Mouse (Mus musculus) urinary bladder, postnatal 36 days (tissue): Measurements from ENCODE around the gene Ttf1.
A peak's percentile ranks its signal among the peaks of the same experiment; 100 is the strongest.
"Not testable (repeated sequence)": the region's sequence is repeated elsewhere in the genome, so short reads cannot be mapped to it uniquely, and the experiment has no call there.

ENCODE experiments used
- DNase-seq, 2 experiments: peaks; one replicate each; pipeline ENCODE4 v3.0.0; 2022; ENCODE audit warnings: low spot score in 2 of 2, mixed read lengths in 1 of 2

Gene Ttf1

DNA sequence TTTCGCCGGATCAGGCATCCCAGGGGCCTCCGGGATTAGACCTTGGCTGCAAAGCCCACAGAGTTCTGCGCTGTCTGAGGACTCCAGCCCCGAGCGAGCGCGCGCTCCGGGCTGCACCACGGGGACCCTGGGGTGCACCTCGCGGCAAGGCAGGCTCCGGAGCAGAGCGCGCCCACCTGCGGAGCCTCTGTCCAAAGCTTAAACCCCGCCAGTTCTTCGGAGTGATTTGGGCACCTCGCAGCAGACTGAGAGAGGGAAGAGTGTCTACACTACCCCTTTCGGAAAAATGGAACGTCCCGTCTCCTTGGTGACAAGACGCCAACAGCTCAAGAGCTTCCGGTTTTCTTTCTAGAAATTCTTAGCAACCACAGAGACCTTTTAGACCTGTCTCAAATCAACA is 5.1 kb upstream of the Ttf1 start, which contains the start of gene Cfap77:
Cfap77 (minus strand) TSS at position 76 of the 400 bp plus-strand sequence.
- peak; percentile 52 to 56 for DNase-seq

DNA sequence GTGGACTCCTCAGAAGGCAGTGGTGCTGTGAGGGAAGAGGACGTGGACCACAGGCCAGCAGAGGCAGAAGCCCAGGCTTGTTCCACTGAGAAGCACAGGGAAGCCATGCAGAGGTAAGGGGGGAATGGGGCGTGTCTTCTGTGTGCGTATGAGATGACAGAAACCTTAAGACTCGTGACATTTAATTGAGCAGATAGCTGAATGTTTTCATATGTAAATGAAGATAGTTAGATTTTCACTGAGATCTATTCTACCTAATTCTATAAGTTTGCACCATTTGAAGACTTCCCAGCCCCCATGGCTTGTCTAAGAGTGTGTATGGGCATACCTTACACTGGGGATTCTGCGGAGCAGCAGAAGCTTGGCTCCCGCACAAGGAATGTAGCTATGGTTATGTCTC is 5.7 kb downstream of the Ttf1 start:
- DNase-seq, result no peak

DNA sequence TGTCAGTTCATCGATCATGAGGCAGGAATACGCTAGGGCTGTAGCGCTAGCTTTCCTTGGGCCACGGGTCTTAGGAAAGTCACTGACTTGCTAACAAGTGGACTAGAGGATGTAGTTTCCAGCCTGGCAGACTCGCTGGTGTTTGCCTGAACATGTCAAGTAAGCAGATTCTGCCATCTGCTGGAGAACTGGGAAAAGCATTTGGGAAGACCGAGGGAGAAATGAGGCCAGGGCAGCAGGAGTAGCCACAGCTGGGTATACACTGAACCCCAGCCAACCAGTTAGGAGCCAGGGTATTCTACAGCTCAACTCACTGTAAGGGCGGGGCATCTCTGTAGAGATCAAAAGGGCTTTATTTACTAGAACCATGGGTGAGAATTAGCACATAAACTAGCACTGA is 6.3 kb downstream of the Ttf1 start:
- DNase-seq, result no peak

DNA sequence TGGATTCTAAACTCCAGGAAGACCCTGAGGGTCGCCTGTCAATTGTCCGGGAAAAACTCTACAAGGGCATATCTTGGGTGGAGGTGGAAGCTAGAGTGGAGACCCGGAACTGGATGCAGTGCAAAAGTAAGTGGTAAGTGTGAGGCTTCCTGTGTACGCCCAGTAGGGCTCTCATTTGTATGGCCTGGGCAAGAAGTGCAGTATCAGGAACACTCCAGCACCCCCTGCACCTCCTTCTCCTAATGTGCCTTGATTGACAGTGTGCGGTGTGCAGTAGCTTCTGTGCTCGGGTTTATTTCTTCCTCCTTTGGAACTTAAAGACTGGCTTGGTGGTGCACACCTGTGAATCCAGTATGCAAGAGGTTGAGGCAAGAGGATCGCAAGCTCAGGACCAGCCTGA is 14.6 kb downstream of the Ttf1 start:
- no peak for DNase-seq

DNA sequence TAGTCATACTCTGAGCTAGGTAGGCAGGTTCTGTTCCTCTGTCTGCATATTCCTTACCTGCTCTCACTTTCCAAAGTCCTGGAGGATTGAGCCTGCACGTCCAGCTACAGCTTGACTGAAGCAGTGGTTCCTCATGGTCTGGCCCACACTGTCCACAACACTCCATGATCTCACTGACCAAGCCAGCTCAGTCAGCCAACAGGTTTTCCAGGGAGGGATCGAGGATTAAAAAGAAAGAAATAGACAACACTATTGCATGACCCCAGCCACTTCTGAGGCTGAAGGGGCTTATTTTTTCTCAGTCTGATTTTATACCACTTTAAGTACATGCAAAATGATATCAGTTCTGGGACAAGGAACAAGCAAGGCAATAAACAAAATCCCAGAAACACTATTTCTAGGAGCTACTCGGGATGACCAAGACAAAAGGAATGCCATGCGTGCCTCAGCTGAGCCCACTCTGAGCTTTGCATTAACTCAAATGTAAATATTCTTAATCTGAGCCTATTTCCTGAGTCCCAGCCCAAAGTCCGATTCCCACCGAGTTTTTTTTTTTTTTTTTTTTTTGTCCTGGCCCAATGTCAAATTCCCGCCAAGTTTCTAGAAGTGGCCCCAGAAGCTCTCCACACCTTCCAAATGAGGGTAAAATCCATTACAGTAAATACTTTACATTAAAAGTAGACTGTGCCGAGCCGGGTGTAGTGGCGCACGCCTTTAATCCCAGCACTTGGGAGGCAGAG is 15.4 kb downstream of the Ttf1 start:
- DNase-seq, result no peak

DNA sequence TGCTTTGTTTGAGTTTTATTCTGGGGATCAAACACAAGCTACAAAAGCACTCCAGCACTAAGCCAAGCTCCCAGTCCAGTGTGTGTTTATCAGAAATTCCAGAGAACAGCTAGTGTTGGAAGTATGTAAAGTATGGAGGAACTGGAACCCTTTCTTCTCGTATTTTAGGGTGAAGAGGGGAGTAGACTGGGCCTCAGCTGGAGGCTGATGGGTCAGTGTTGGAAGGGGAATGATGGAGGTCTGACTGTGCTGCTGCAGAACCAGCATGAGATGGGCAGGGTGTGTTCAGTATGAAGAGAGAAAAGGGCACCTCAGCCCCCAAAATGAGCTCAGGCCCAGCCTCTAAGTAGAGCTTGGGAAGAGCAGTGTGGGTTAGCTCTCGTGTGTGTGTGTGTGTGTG is 16.2 kb downstream of the Ttf1 start:
- DNase-seq, result no peak

DNA sequence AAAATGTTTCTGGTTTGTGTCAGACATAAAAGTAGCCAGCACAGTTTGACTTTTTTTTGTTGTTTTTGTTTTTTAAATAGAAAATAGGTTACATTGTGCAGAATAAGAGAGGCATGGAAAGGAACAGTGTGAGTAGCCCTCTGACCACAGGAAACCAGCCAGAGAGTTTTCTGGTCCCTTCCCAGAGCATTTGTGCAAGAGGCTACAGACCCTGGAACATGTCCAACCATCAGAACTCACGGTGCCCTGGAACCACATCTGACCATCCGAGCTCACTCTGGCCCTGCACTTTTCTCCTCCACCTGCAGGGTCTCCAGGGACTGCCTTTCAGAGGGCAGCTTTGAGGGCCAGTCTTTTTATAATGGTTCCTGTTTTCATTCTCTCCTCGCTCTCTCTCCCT is 21.9 kb downstream of the Ttf1 start:
- DNase-seq, result no peak

DNA sequence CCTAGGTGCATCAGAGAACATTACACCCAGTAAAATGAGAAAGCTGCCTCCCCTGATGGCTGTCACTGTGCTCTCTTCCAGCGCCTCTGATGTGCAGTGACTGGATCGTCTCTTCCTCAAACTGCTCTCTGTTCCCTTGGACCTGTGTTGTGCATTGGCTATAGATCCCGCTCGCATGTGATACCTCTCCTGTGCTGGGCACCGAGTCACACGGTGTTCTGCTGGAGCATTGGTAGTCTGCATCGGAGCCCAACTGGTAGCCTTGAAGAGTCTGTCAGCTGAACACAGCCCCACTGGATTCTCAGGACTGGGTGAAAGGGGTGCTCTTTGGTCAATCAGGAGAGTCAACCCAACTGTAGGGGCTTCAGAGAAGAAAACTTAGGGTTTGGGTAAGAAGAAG is 26.0 kb downstream of the Ttf1 start:
- DNase-seq, result no peak

DNA sequence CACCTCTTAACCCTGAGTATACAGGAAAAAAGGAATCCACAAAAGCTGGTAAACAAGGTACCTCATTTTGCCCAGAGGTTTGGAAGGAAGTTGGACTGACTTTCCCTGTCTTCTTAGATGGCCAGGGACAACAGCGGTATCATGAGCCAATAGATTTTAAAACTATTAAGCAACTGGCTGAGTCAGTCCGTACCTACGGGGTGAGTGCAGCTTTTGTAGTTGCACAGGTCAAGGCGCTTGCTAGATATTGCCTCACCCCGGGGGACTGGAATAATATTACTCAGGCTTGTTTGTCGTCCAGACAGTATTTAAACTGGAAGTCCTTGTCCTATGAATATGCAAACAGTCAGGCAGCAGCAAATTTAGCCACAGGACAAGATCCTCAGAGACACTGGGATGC is 29.2 kb downstream of the Ttf1 start:
- DNase-seq, result not testable (repeated sequence)

DNA sequence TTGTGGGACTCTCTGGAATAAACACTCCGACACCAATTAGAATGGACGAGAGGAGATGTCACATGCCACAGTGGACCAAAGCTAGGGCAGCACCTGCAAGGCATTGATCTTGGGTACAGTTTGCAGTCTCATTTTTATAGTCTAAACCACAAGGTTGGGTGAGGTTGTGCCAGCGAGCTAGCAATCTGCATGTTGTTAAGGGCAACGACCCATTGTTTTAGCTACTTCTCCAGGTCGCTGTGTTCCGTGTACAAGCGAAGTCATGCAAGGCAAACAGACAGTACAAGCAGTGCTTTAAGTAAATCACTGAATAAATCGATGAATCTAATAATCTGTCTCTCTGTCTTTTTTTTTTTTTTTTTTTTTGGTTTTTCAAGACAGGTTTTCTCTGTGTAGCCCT is 35.6 kb downstream of the Ttf1 start:
- no peak for DNase-seq

DNA sequence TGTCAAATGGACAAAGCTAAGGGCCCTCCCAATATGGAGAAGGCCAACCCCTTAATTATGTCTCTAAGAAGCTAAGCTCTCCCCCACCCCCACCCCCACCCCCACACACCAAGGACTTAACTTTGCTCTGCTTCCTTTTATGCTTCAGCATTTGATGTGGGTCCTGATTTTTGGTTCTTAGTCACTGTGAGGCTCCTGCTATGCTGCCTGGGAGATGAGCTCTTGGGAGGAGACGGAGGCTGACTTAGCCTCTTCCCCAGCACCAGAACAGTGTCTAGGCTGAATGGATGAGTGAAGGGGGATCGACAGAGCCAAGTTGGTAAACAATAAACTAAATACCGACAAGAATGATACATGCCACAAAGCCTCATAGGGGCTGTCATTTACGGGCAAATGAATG is 36.7 kb downstream of the Ttf1 start:
- no peak for DNase-seq

DNA sequence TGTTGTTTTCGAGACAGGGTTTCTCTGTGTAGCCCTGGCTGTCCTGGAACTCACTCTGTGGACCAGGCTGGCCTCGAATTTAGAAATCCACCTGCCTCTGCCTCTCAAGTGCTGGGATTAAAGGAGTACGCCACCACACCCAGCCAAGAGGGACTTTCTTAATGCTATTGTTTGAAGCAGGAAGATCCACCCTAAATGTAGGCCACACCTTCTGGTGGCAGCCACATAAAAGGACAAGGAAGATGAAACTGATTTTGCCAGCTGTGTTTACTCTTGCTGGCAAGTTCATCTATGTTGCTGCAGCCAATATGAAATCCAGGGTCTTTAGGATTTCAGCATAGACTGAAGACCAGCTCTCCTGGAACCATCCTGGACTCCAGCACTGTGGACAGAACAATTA is 37.4 kb downstream of the Ttf1 start:
- no peak for DNase-seq

DNA sequence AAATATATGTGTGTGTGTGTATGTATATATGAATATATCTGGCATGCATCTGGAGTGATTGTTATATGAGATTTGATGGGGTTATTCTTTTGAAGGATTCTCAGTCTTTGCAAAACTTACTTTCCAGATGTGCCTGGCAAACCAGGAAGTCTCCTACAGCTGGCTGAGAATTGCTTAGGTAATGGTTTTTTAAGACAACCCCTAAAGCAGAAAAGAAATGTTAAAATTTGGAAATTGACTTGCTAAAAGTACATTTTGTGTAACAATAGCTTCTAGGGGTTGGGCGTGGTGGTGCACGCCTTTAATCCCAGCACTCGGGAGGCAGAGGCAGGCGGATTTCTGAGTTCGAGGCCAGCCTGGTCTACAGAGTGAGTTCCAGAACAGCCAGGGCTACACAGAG is 37.9 kb downstream of the Ttf1 start:
- not testable (repeated sequence) for DNase-seq

DNA sequence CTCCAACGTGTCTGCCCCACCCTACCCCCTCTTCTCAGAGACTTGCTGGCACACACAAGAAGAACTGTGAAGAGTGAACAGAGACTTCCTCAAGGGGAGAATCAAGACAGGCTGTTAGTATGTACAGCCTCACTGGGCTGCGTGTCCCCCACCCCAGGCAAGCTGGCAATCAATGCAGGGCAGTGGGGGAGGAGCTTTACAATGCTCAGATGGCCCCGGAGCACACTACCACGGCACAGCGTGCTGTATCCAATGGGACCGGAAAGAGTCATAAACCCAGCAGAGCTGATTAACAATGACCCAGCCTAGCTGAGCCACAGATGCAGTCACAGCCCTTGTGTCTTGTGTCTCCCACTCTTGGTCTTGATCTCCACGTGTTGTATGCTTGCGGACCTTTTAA is 38.7 kb downstream of the Ttf1 start:
- DNase-seq, result no peak

DNA sequence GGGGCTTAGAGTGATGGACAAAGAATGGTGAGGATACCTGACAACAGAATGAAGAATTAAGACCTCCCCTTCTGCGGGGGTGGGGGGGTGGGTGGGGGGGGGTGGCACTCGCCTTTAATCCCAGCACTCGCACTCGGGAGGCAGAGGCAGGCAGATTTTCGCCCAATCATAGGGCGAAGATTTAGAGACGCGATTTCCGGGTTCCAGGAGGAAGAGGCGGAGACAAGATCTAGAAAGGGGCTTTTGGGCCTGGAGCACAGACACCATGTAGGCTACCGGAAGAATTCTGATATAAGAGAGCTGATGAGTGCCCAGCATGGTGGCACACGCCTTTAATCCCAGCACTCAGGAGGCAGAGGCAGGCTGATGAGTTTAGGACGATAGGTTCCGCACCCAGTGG is 39.6 kb downstream of the Ttf1 start:
- no peak for DNase-seq

DNA sequence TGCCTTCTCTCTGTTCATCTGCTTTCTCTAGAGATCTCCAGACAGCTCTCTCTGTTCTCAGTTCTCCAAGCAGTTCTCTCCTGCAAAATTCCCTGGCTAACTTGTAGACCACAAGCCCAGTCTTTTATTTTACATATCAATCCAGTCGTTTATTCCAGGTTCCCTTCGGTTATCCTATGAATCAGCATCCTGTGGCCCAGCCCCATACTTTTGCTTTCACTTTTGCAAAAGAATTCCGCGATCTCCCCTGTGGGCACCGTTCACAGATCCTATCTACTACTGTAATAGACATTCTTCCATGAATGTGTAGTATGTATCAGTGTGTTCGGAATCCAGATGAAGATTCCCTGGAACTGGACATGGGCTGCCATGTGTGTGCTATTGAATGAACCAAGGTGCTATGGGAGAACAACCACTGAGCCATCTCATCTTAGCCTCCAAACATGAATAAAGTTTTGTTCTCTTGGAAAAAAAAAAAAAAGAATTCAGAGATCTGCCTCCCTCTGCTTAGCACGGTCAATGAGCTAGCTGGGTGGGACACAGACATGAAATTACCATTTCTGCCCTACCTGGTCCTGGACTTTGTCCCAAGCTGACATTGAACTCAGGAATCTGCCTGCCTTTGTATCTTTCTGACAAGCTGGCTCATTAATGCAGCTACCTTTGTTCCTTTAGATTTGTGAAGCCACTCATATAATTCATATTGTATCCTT is 40.9 kb downstream of the Ttf1 start:
- no peak for DNase-seq

DNA sequence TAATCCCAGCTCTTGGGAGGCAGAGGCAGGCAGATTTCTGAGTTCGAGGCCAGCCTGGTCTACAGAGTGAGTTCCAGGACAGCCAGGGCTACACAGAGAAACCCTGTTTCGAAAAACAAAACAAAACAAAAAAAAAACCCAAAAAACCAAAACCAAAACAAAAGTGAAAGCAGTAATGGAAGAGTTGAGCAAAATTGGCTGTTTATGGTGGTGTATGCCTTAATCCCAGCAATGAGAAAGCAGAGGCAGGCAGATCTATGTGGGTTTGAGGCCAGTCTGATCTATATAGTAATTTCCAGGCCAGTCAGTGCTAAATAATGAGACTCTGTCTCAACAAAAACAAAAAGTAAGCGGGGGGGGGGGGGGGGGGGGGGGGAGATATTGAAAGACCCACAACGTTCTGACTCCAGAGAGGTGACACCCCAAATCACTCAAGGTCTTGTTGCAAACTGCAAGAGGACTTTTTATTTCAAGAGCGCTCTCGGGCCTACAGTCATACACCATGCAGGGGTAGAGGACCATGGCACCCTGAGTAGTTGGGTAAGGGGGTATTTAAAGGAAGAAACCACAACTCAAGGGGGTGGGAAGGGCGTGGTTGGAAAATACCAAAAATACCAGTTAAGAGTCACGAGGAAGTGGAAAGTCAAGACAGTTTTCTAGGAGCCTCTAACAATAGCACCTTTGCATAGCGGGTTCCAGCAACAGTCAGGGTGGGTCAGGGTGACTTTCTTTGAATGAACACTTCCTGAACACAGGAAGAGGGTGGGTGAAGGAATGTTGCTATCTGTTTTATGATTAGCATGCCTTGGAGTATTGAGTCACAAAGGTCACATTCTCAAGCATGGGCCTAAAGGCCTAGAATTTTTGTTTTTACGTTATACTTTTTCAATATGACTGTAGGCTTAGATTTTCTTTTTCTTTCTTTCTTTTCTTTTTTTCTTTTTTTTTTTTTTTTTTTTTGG is 42.6 kb downstream of the Ttf1 start:
- DNase-seq, result not testable (repeated sequence)

DNA sequence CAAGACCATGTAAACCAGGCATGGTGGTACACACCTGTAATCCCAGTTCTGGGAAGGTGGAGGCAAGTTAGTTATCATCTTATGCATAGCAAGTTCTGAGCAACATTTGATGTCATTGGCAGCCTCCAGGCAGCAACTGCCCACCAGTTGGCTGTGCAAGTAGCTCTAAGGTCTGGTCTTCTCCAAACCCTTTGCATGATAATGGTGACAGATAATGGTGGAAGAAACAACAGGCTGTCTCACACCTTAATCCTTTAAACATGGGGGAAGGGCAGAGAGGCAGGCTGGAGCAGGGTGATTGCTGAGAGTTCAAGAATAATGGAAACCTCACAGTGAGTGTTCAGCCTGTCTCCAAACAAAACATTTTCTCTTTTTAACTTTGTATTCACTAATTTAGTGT is 60.9 kb downstream of the Ttf1 start:
- DNase-seq, result no peak

DNA sequence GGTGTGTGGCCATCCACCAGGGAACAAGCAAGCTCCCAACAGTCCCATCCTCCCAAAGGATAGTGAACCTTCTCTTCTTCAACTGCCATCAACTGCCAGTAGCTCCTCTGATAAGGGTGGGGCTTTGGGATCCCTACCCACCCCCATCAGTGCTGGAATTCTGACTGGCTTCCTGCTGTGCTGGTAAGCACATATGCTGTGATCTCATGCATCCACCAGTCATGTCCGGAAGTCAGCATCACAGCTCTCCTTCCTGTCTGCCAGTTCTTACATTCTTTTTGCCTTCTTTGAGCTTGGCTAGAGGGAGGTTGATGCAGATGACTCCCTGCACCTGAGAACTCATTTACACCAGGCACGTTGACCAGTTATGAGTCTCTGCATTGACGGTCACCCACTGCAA is 62.4 kb downstream of the Ttf1 start:
- DNase-seq, result no peak

DNA sequence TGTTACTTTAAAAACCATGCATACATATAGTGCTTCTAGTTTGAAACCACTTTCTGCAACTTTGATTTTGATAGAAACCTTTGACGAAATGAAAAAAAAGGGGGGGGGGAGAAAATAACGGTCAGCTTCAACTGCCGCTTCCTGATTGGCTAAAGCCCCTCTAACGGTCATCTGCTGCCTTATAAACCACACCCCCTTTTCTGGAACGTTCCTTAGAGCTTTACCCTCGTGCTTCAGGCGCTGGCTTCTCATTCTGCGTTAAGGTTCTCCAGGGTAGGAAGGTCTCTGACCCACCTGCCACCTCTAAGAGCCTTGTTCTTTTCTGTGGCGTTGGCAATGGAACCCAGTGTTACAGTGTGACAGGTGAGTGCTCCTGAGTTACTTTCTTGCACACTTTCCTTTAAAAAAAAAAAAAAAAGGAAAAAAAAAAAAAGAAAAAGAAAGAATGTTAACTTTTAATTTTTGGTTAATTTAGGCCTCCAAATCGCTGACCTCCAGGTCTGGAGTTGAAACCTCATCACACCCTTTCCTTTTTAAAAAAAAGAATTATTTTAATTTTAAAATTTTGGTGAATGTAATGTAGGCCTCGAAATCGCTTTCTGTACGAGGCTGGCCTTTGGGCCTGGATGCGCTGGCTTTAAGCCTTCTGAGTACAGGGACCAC is 64.0 kb downstream of the Ttf1 start, which contains the start of gene Setx:
Setx (plus strand) TSS at position 275 of the 663 bp plus-strand sequence.
- no peak for DNase-seq

DNA sequence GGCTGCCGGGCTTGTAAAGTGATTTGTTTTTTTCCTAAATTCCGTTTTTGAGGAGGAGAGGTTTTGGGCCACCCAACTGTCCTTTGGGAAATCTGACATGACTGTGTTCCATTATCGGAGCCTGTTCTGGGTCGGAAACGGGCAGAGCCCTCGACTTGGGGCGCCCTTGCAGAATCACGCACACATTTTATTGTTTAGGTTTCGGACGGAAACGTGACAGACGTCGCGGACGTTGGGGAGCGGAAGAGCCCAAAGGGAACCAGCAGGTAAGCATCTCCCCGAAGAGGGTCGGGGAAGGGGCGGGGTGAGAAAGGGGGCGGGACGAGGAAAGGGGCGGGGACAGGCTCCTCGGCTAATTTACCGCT is 64.5 kb downstream of the Ttf1 start:
- no peak for DNase-seq
